Mouse (Mus musculus) ES-Bruce4 (cell line): ENCODE data around the gene Lhfpl3.

Source experiments
- CTCF ChIP-seq: IDR thresholded peaks from one replicate; pipeline ENCODE4 v1.8.1; 2011; ENCODE audit warnings: low read depth, low read length
- EP300 ChIP-seq: IDR thresholded peaks from 2 replicates; pipeline ENCODE4 v1.6.1; 2011; ENCODE audit warnings: low read depth, low read length; ENCODE audit not compliant: insufficient read depth
- POLR2A ChIP-seq: IDR thresholded peaks from one replicate; pipeline ENCODE4 v1.8.1; 2011; ENCODE audit warnings: low read length; ENCODE audit not compliant: insufficient read depth

- TF ChIP-seq POLR2A (no peak), CTCF (no peak), EP300 (no peak)
Observed at GRCm38 (mm10) chr5:22926171-22926570, 180.3 kb downstream of the Lhfpl3 start.
